Mouse (Mus musculus): ENCODE measurements around the gene Papss2. TPM values are rescaled to one million over a fixed set of nuclear protein-coding genes. Genes with fewer than 3 reads are reported as not detected.

Papss2 gene
- polyA plus RNA-seq, 1 experiment from 2014 or later, result 29.6 TPM

DNA sequence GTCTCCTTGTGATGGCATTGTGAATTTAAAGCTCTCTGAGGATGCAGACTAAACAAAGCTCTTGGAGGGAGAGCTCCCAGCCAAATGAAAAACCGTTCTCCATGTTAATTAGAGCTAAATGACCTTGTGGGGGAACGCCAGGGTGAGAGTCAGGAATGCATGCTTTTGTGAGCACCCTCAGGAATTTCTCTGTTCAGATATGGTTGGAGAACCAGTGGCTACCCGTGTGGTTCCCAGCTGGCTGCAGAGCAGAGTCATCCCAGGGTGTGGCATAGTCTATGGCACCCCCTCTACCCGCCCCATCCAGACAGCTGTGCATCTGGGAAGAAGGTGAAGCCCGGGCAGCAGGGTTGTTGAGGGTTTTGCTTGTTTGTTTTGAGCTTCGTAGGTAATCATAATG is 7.9 kb upstream of the Papss2 start:
- H3K36me3 ChIP-seq (replicated peaks; ENCODE audit: insufficient read depth, low read length), result no peaks in the 10 kb centered on the region
- 0 out of 2 replicates have a peak, but pooled peaks cover 3% of the 10 kb centered on the region for H3K4me1 ChIP-seq (ENCODE audit: insufficient read depth)
- TF ChIP-seq CTCF (IDR thresholded peaks at IDR 0.05; ENCODE audit: low read depth) (no peak), EP300 (IDR thresholded peaks at IDR 0.05; ENCODE audit: low read depth) (no peak)
- H3K4me2 ChIP-seq (ENCODE audit: low read depth, low read length), result no peak overlapping the region
- ATAC-seq (no peak), DNase-seq (no peak)
- H3K27me3 ChIP-seq (ENCODE audit: insufficient read depth, low read length), result no peaks in the 10 kb centered on the region
- no peak overlapping the region for H3K4me3 ChIP-seq (ENCODE audit: low read depth, low read length)
- WGBS (ENCODE audit: insufficient replicate concordance), result 59% methylated on average over 6 of the region's 6 CpGs
- H3K27ac ChIP-seq (ENCODE audit: low read depth), result no peak overlapping the region
- H3K9ac ChIP-seq (replicated peaks), result no peak overlapping the region
- H3K9me3 ChIP-seq (ENCODE audit: low read length), result no peaks in the 10 kb centered on the region

DNA sequence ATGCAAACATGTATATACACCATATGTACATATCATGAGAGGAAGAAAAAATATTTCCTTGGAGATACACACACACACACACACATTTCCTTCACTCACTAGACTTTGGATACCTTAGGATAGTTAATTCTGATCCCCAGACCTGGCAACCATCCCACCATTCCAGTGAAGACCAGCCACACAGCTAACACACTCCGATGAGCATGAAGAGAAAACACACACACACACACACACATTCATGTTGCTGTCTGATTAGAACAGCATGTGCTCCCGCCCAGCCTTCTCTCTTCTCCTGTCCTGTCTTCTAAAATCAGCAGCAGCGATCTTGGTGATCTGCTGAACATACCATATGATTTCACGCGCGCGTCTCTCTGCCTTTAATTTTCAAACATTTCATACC is 2.8 kb upstream of the Papss2 start:
- no peak for TF ChIP-seq EP300 (IDR thresholded peaks at IDR 0.05; ENCODE audit: low read depth)
- no peak for TF ChIP-seq CTCF (IDR thresholded peaks at IDR 0.05; ENCODE audit: low read depth)
- no peak overlapping the region for H3K4me2 ChIP-seq (ENCODE audit: low read depth, low read length)
- WGBS (ENCODE audit: insufficient replicate concordance), result 80% methylated on average over 7 of the region's 7 CpGs

GRCm38 (mm10) chr19:32593870-32594269 is 1.7 kb upstream of the Papss2 start:
- H3K9me3 ChIP-seq (ENCODE audit: low read length), result no peaks in the 10 kb centered on the region

More for the DNA sequence above, 2.8 kb upstream of the Papss2 start:
- no peak overlapping the region for H3K4me3 ChIP-seq (ENCODE audit: low read depth, low read length)
- ATAC-seq, result no peak
- no peak for DNase-seq
- H3K4me1 ChIP-seq (ENCODE audit: insufficient read depth), result peaks cover 5% of the 10 kb centered on the region; the same call in 1 of the 2 replicates
- H3K27me3 ChIP-seq (ENCODE audit: insufficient read depth, low read length), result 0 out of 2 replicates have a peak, but pooled peaks cover 5% of the 10 kb centered on the region
- no peaks in the 10 kb centered on the region for H3K9me3 ChIP-seq (ENCODE audit: low read length)
- H3K9ac ChIP-seq (replicated peaks), result no peak overlapping the region
- H3K27ac ChIP-seq (ENCODE audit: low read depth), result no peak overlapping the region
- no peaks in the 10 kb centered on the region for H3K36me3 ChIP-seq (replicated peaks; ENCODE audit: insufficient read depth, low read length)

GRCm38 (mm10) chr19:32595131-32595505 is 472 bp upstream of the Papss2 start:
- peak overlapping the region; percentile 80 for H3K9ac ChIP-seq (replicated peaks)
- peaks cover 12% of the 10 kb centered on the region for H3K4me1 ChIP-seq (ENCODE audit: insufficient read depth)
- peak overlapping the region; percentile 62 for H3K4me3 ChIP-seq (ENCODE audit: low read depth, low read length)
- H3K4me2 ChIP-seq (ENCODE audit: low read depth, low read length), result peak overlapping the region; percentile 89
- H3K27me3 ChIP-seq (ENCODE audit: insufficient read depth, low read length), result 0 out of 2 replicates have a peak, but pooled peaks cover 5% of the 10 kb centered on the region
- TF ChIP-seq CTCF (IDR thresholded peaks at IDR 0.05; ENCODE audit: low read depth) (no peak), EP300 (IDR thresholded peaks at IDR 0.05; ENCODE audit: low read depth) (no peak)
- ATAC-seq (no peak), DNase-seq (no peak)
- H3K27ac ChIP-seq (ENCODE audit: low read depth), result 0 out of 2 replicates have a peak overlapping the region, but pooled peaks have one; percentile 34
- H3K36me3 ChIP-seq (replicated peaks; ENCODE audit: insufficient read depth, low read length), result no peaks in the 10 kb centered on the region
- H3K9me3 ChIP-seq (ENCODE audit: low read length), result no peaks in the 10 kb centered on the region
- WGBS (ENCODE audit: insufficient replicate concordance), result 17% methylated on average over 8 of the region's 8 CpGs

More at GRCm38 (mm10) chr19:32593870-32594269, 1.7 kb upstream of the Papss2 start:
- no peak for DNase-seq
- H3K4me1 ChIP-seq (ENCODE audit: insufficient read depth), result peaks cover 5% of the 10 kb centered on the region; the same call in 1 of the 2 replicates
- no peak overlapping the region for H3K4me2 ChIP-seq (ENCODE audit: low read depth, low read length)
- TF ChIP-seq EP300 (IDR thresholded peaks at IDR 0.05; ENCODE audit: low read depth) (no peak), CTCF (IDR thresholded peaks at IDR 0.05; ENCODE audit: low read depth) (peak; percentile 63)
- whole genome bisulfite sequencing (ENCODE audit: insufficient replicate concordance), result 60% methylated on average over 5 of the region's 5 CpGs
- 0 out of 2 replicates have a peak, but pooled peaks cover 5% of the 10 kb centered on the region for H3K27me3 ChIP-seq (ENCODE audit: insufficient read depth, low read length)
- no peak overlapping the region for H3K27ac ChIP-seq (ENCODE audit: low read depth)
- H3K9ac ChIP-seq (replicated peaks), result no peak overlapping the region
- no peak overlapping the region for H3K4me3 ChIP-seq (ENCODE audit: low read depth, low read length)
- no peaks in the 10 kb centered on the region for H3K36me3 ChIP-seq (replicated peaks; ENCODE audit: insufficient read depth, low read length)
- ATAC-seq, result no peak

DNA sequence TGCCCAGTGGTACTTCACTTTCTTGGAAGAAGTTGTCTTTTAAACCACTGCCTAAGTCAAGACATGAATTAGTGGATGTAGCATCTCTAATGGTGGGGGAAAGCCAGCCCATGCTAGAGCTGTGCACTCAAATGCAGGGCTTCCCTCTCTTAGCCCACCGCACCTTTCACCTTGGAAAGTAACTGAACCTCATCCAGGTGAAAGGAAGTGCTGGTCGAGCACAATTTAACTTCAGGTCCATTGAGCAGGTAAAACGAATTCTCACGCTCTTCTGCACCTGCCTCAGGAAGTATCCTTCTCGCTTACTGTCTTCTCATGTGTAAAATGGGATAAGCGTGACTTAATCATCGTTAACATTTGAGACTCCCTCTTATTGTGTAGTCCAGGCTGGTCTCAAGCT is 3.4 kb downstream of the Papss2 start:
- H3K9ac ChIP-seq (replicated peaks), result no peak overlapping the region
- DNase-seq (no peak), ATAC-seq (no peak)
- TF ChIP-seq EP300 (IDR thresholded peaks at IDR 0.05; ENCODE audit: low read depth), result no peak
- TF ChIP-seq CTCF (IDR thresholded peaks at IDR 0.05; ENCODE audit: low read depth), result no peak
- H3K4me3 ChIP-seq (ENCODE audit: low read depth, low read length), result no peak overlapping the region
- 0 out of 2 replicates have a peak, but pooled peaks cover 5% of the 10 kb centered on the region for H3K27me3 ChIP-seq (ENCODE audit: insufficient read depth, low read length)
- H3K4me1 ChIP-seq (ENCODE audit: insufficient read depth), result peaks cover 25% of the 10 kb centered on the region
- no peaks in the 10 kb centered on the region for H3K9me3 ChIP-seq (ENCODE audit: low read length)
- no peak overlapping the region for H3K4me2 ChIP-seq (ENCODE audit: low read depth, low read length)
- H3K36me3 ChIP-seq (replicated peaks; ENCODE audit: insufficient read depth, low read length), result no peaks in the 10 kb centered on the region
- peak overlapping the region; percentile 64; the same call in 1 of the 2 replicates for H3K27ac ChIP-seq (ENCODE audit: low read depth)
- 76% methylated on average over 7 of the region's 7 CpGs for WGBS (ENCODE audit: insufficient replicate concordance)

GRCm38 (mm10) chr19:32599436-32599835 is 3.8 kb downstream of the Papss2 start:
- Histone ChIP-seq H3K27ac (ENCODE audit: low read depth) (peak overlapping the region; percentile 64; the same call in 1 of the 2 replicates), H3K9ac (replicated peaks) (no peak overlapping the region), H3K4me3 (ENCODE audit: low read depth, low read length) (no peak overlapping the region), H3K9me3 (ENCODE audit: low read length) (no peaks in the 10 kb centered on the region), H3K27me3 (ENCODE audit: insufficient read depth, low read length) (0 out of 2 replicates have a peak, but pooled peaks cover 4% of the 10 kb centered on the region), H3K36me3 (replicated peaks; ENCODE audit: insufficient read depth, low read length) (no peaks in the 10 kb centered on the region), H3K4me1 (ENCODE audit: insufficient read depth) (peaks cover 28% of the 10 kb centered on the region), H3K4me2 (ENCODE audit: low read depth, low read length) (no peak overlapping the region)
- WGBS (ENCODE audit: insufficient replicate concordance), result 53% methylated on average over 5 of the region's 5 CpGs
- no peak for DNase-seq
- TF ChIP-seq CTCF (IDR thresholded peaks at IDR 0.05; ENCODE audit: low read depth) (no peak), EP300 (IDR thresholded peaks at IDR 0.05; ENCODE audit: low read depth) (no peak)
- peak; percentile 37; the same call in 1 of the 2 replicates for ATAC-seq
